Mouse (Mus musculus): Measurements from ENCODE around the gene Coro2a. TPM values are rescaled to one million over a fixed set of nuclear protein-coding genes. Genes with fewer than 3 reads are reported as not detected.

Coro2a gene
- polyA plus RNA-seq, 1 experiment from 2014 or later = 6.8 TPM

DNA sequence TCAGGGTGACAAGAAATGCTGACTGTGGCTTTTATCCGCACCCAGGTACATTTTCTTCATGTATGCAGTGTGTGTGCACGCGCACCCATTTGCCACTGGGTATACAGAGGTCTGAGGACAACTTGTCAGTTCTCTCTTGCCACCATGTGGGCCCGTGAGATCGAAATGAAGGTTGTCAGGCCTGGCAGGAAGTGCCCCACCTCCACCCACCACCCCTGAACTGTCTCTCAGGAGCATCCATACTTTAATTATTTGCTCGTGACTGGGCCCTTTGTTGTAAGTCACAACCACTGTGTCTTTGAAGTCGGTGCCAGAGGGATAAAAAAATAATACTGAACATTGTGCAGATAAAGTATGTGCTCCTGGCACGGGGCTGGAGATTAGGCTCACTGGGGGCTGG is 51.6 kb downstream of the Coro2a start:
- ATAC-seq (ENCODE audit: low FRiP score, low TSS enrichment) = no peak
- Histone ChIP-seq H3K4me3 (ENCODE audit: low read length) (no peak overlapping the region), H3K9ac (ENCODE audit: low read depth, low read length) (no peak overlapping the region), H3K36me3 (ENCODE audit: control insufficient read depth, insufficient read depth, low read length) (no peaks in the 10 kb centered on the region), H3K9me3 (ENCODE audit: control insufficient read depth, low read length) (no peaks in the 10 kb centered on the region), H3K27me3 (ENCODE audit: control insufficient read depth, insufficient read depth, low read length) (no peaks in the 10 kb centered on the region), H3K4me1 (ENCODE audit: control insufficient read depth, insufficient read depth, low read length) (0 out of 2 replicates have a peak, but pooled peaks cover 7% of the 10 kb centered on the region), H3K4me2 (replicated peaks; ENCODE audit: low read depth, low read length) (no peak overlapping the region), H3K27ac (ENCODE audit: low read depth, low read length) (no peak overlapping the region)
- 73% methylated on average over 8 of the region's 8 CpGs for WGBS

DNA sequence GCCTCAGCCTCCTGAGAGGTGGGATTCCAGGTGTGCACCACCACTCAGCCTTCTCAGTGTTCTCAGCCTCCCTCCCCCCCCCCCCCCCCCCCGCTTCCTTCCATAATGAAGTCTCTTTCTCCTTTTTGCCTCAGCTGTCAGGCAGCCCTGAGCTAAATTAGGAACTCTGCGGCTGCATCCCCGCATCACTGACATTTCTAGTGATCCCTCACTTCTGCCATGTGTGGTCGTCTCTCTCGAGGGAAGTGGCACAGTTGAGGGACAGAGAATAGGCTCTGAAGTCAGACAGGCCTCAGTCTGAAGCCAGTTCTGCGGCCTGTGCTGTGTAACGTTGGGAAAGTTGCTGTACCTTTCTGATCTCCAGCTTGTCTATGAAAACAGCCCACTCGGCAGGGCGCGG is 52.0 kb downstream of the Coro2a start:
- ATAC-seq (ENCODE audit: low FRiP score, low TSS enrichment) = no peak
- no peaks in the 10 kb centered on the region for H3K27me3 ChIP-seq (ENCODE audit: control insufficient read depth, insufficient read depth, low read length)
- 85% methylated on average over 9 of the region's 10 CpGs for WGBS
- H3K4me3 ChIP-seq (ENCODE audit: low read length) = no peak overlapping the region
- no peak overlapping the region for H3K9ac ChIP-seq (ENCODE audit: low read depth, low read length)
- H3K4me1 ChIP-seq (ENCODE audit: control insufficient read depth, insufficient read depth, low read length) = 0 out of 2 replicates have a peak, but pooled peaks cover 7% of the 10 kb centered on the region
- no peak overlapping the region for H3K4me2 ChIP-seq (replicated peaks; ENCODE audit: low read depth, low read length)
- no peak overlapping the region for H3K27ac ChIP-seq (ENCODE audit: low read depth, low read length)
- no peaks in the 10 kb centered on the region for H3K9me3 ChIP-seq (ENCODE audit: control insufficient read depth, low read length)
- no peaks in the 10 kb centered on the region for H3K36me3 ChIP-seq (ENCODE audit: control insufficient read depth, insufficient read depth, low read length)

DNA sequence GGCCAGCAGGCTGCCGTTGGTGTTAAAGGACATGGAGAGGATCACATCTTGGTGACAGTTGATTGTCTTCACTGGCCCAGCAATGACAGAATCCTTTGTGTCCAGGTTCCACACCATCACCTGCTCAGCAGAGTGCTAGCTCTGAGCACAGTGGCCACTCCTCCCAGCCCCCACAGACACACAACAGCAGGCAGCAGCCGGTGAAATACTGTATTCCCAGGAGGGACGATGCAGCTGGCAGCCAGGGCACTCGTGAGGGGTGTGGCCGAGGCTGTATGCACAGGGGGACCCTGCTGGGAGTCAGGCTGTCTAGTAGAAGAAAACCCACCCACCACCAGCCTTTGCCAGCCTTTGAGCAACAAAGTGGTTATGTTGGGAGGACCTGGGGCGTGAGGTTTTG is 55.3 kb downstream of the Coro2a start:
- no peak overlapping the region for H3K4me2 ChIP-seq (replicated peaks; ENCODE audit: low read depth, low read length)
- no peaks in the 10 kb centered on the region for H3K27me3 ChIP-seq (ENCODE audit: control insufficient read depth, insufficient read depth, low read length)
- H3K9me3 ChIP-seq (ENCODE audit: control insufficient read depth, low read length) = no peaks in the 10 kb centered on the region
- H3K27ac ChIP-seq (ENCODE audit: low read depth, low read length) = no peak overlapping the region
- WGBS = 43% methylated on average over 6 of the region's 6 CpGs
- no peak overlapping the region for H3K9ac ChIP-seq (ENCODE audit: low read depth, low read length)
- ATAC-seq (ENCODE audit: low FRiP score, low TSS enrichment) = no peak
- H3K4me3 ChIP-seq (ENCODE audit: low read length) = no peak overlapping the region
- H3K36me3 ChIP-seq (ENCODE audit: control insufficient read depth, insufficient read depth, low read length) = no peaks in the 10 kb centered on the region
- H3K4me1 ChIP-seq (ENCODE audit: control insufficient read depth, insufficient read depth, low read length) = no peaks in the 10 kb centered on the region

- Histone ChIP-seq H3K4me1 (ENCODE audit: control insufficient read depth, insufficient read depth, low read length) (no peaks in the 10 kb centered on the region), H3K9me3 (ENCODE audit: control insufficient read depth, low read length) (no peaks in the 10 kb centered on the region), H3K4me3 (ENCODE audit: low read length) (no peak overlapping the region), H3K4me2 (replicated peaks; ENCODE audit: low read depth, low read length) (no peak overlapping the region), H3K27me3 (ENCODE audit: control insufficient read depth, insufficient read depth, low read length) (no peaks in the 10 kb centered on the region), H3K27ac (ENCODE audit: low read depth, low read length) (no peak overlapping the region), H3K9ac (ENCODE audit: low read depth, low read length) (no peak overlapping the region), H3K36me3 (ENCODE audit: control insufficient read depth, insufficient read depth, low read length) (no peaks in the 10 kb centered on the region)
- peak; percentile 25; the same call in 1 of the 2 replicates for ATAC-seq (ENCODE audit: low FRiP score, low TSS enrichment)
- 8% methylated on average over 9 of the region's 9 CpGs for WGBS
Observed at GRCm38 (mm10) chr4:46545498-46545897, 56.5 kb downstream of the Coro2a start.

DNA sequence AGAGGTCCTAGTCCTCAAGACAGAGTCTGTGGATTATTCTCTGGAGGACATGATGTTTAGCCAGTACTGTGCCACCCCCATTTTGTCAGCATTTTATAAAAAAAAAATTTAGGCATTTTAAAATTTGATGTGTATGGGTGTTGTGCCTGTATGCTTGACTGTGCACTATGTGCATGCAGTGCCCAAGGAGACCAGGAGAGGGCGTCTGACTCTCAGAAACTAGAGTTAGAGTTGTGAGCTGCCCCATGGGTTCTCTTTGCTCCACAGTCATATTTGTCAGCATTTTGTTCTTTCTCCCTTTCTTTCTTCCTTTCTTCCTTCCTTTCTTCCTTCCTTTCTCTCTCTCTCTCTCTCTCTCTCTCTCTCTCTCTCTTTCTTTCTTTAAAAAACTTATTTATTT is 57.7 kb downstream of the Coro2a start:
- no peaks in the 10 kb centered on the region for H3K9me3 ChIP-seq (ENCODE audit: control insufficient read depth, low read length)
- WGBS = 31% methylated on average over 1 of the region's 1 CpGs
- H3K36me3 ChIP-seq (ENCODE audit: control insufficient read depth, insufficient read depth, low read length) = no peaks in the 10 kb centered on the region
- H3K9ac ChIP-seq (ENCODE audit: low read depth, low read length) = no peak overlapping the region
- H3K27ac ChIP-seq (ENCODE audit: low read depth, low read length) = no peak overlapping the region
- no peak overlapping the region for H3K4me3 ChIP-seq (ENCODE audit: low read length)
- H3K4me2 ChIP-seq (replicated peaks; ENCODE audit: low read depth, low read length) = no peak overlapping the region
- no peak for ATAC-seq (ENCODE audit: low FRiP score, low TSS enrichment)
- no peaks in the 10 kb centered on the region for H3K4me1 ChIP-seq (ENCODE audit: control insufficient read depth, insufficient read depth, low read length)
- H3K27me3 ChIP-seq (ENCODE audit: control insufficient read depth, insufficient read depth, low read length) = no peaks in the 10 kb centered on the region

GRCm38 (mm10) chr4:46543366-46544050 is 58.5 kb downstream of the Coro2a start:
- Histone ChIP-seq H3K27me3 (ENCODE audit: control insufficient read depth, insufficient read depth, low read length) (no peaks in the 10 kb centered on the region), H3K4me2 (replicated peaks; ENCODE audit: low read depth, low read length) (no peak overlapping the region), H3K9ac (ENCODE audit: low read depth, low read length) (no peak overlapping the region), H3K9me3 (ENCODE audit: control insufficient read depth, low read length) (no peaks in the 10 kb centered on the region), H3K36me3 (ENCODE audit: control insufficient read depth, insufficient read depth, low read length) (no peaks in the 10 kb centered on the region), H3K4me1 (ENCODE audit: control insufficient read depth, insufficient read depth, low read length) (no peaks in the 10 kb centered on the region), H3K4me3 (ENCODE audit: low read length) (no peak overlapping the region), H3K27ac (ENCODE audit: low read depth, low read length) (no peak overlapping the region)
- ATAC-seq (ENCODE audit: low FRiP score, low TSS enrichment) = no peak
- 90% methylated on average over 13 of the region's 13 CpGs for WGBS

DNA sequence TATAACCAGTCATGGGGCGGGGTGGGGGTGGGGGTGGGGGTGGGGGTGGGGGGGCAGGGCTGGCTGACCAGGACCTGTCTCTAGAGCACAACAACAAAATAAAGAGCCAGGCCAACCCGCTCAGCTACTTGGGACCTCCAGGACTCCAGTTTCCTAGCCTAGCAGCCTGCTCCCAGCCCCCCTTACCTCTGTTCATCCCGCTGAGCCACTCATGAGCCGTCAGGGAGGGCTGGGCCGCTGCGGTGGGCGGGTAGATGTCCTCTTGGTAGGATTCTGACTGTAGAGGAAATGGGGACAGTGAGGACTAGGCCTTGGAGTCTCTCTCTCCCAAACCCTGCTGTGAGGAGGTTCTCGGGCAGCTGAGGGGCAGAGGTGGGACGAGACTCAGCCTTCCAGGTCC is 60.3 kb downstream of the Coro2a start:
- Histone ChIP-seq H3K4me3 (ENCODE audit: low read length) (no peak overlapping the region), H3K9me3 (ENCODE audit: control insufficient read depth, low read length) (no peaks in the 10 kb centered on the region), H3K27me3 (ENCODE audit: control insufficient read depth, insufficient read depth, low read length) (no peaks in the 10 kb centered on the region), H3K9ac (ENCODE audit: low read depth, low read length) (no peak overlapping the region), H3K27ac (ENCODE audit: low read depth, low read length) (no peak overlapping the region), H3K4me2 (replicated peaks; ENCODE audit: low read depth, low read length) (no peak overlapping the region), H3K36me3 (ENCODE audit: control insufficient read depth, insufficient read depth, low read length) (no peaks in the 10 kb centered on the region), H3K4me1 (ENCODE audit: control insufficient read depth, insufficient read depth, low read length) (no peaks in the 10 kb centered on the region)
- no peak for ATAC-seq (ENCODE audit: low FRiP score, low TSS enrichment)
- WGBS = 60% methylated on average over 9 of the region's 9 CpGs

GRCm38 (mm10) chr4:46539167-46539566 is 62.8 kb downstream of the Coro2a start:
- 0 out of 2 replicates have a peak, but pooled peaks cover 2% of the 10 kb centered on the region for H3K4me1 ChIP-seq (ENCODE audit: control insufficient read depth, insufficient read depth, low read length)
- no peaks in the 10 kb centered on the region for H3K9me3 ChIP-seq (ENCODE audit: control insufficient read depth, low read length)
- H3K27me3 ChIP-seq (ENCODE audit: control insufficient read depth, insufficient read depth, low read length) = peaks cover 19% of the 10 kb centered on the region
- ATAC-seq (ENCODE audit: low FRiP score, low TSS enrichment) = no peak
- H3K9ac ChIP-seq (ENCODE audit: low read depth, low read length) = no peak overlapping the region
- H3K27ac ChIP-seq (ENCODE audit: low read depth, low read length) = no peak overlapping the region
- 36% methylated on average over 9 of the region's 9 CpGs for WGBS
- H3K4me3 ChIP-seq (ENCODE audit: low read length) = no peak overlapping the region
- H3K4me2 ChIP-seq (replicated peaks; ENCODE audit: low read depth, low read length) = no peak overlapping the region
- no peaks in the 10 kb centered on the region for H3K36me3 ChIP-seq (ENCODE audit: control insufficient read depth, insufficient read depth, low read length)

DNA sequence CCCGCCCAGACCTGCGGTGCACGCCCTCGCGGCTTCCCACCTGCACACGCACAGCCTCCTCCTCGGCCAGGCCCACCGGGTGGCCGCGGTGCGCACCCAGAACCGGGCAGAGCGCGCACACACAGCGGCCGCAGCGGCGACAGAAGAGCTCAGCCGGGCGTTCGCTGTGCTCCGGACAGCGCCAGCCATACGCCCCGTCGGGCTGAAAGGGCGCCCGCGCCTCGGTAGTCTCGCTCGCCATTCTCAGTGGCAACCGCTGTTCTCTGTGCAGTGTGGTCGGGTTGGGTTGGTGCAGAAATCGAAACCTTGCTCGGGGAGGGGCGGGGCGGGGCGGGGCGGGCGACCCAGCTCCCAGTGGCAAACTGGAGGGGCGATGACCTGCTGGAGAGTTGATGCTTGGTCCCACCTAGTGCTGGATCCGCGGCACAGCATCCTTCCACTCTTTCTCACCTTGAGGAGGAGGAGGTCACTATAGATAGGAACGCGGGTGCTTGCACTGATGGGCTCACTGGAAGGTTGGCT is 66.1 kb downstream of the Coro2a start, which contains the start of gene Trim14:
Gene Trim14, minus strand, starts transcription at position 302 of the 522 bp plus-strand sequence.
- peak within 1 kb of the TSS; percentile 56 for H3K4me2 ChIP-seq (replicated peaks; ENCODE audit: low read depth, low read length)
- H3K4me1 ChIP-seq (ENCODE audit: control insufficient read depth, insufficient read depth, low read length) = 0 out of 2 replicates have a peak, but pooled peaks cover 2% of the 10 kb centered on the region
- H3K27ac ChIP-seq (ENCODE audit: low read depth, low read length) = no peak within 1 kb of the TSS
- no peaks in the 10 kb centered on the region for H3K9me3 ChIP-seq (ENCODE audit: control insufficient read depth, low read length)
- H3K9ac ChIP-seq (ENCODE audit: low read depth, low read length) = peak within 1 kb of the TSS; percentile 40; the same call in 1 of the 2 replicates
- under 1% methylated on average over 38 of the region's 46 CpGs for WGBS
- H3K36me3 ChIP-seq (ENCODE audit: control insufficient read depth, insufficient read depth, low read length) = no peaks in the 10 kb centered on the region
- ATAC-seq (ENCODE audit: low FRiP score, low TSS enrichment) = peak; percentile 69
- peaks cover 27% of the 10 kb centered on the region for H3K27me3 ChIP-seq (ENCODE audit: control insufficient read depth, insufficient read depth, low read length)
- peak within 1 kb of the TSS; percentile 47 for H3K4me3 ChIP-seq (ENCODE audit: low read length)

All from kidney, embryonic 14.5 days (tissue).